Comparison of ENCODE assay signal across 22 mouse cellular contexts in the genomic region with DNA sequence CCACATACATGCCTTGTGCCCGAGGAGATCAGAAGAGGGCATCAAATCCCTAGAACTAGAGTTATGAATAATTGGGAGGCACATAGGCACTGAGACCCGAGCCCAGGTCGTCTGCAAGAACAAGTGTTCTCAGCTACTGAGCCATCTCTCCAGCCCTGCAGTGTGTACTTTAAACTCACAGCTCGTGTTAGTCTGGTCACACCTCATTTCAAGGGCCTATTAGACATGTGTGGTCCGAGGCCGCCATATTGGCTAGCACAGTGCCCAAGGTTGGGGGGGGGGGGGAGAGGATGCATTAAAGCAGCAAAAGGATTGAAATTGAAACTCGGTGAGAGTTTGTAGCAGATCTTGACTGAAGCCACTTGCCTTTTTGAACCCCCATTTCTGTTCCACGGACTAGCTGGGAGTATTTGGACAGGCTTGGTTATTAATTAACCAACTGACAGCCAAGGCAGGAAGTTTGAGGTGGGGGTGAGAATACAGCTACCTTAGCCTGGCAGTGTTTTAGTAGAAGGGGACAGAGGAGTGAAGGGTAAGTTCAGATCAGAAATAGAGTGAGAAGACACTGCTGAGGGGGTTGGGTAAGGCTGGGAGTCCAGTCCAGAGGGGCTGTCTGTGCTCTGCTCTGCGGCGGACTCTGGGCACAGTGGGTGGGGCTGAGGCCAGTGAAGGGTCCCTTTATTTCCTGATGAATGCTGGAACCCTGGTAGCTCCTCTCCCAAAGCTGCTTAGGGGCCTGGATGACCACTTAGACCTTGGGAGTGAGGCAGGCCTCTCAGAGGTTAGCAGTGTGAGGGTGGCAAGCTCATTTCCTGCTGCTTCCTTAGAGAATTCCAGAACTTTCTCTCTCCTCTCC. TPM values are rescaled to one million over a fixed set of nuclear protein-coding genes. Genes with fewer than 3 reads are reported as not detected.
A peak's percentile ranks its signal among the peaks of the same experiment; 100 is the strongest.
DNase-seq lines count a peak whose midpoint lies in the region; ATAC-seq lines count a peak whose summit lies in the region.
"Had no signal": no experiment of that assay in that cellular context is flagged by ENCODE, and none has a peak within 500 bp of the region (broad histone marks: within the 10 kb centered on the region; RNA-seq: fewer than 3 reads in every experiment).

No protein-coding gene starts in this region.

- H3K27me3 ChIP-seq in intestine, embryonic 15.5 days (replicated peaks), result no peaks in the 10 kb centered on the region
- peaks cover 17% of the 10 kb centered on the region for H3K27me3 ChIP-seq in liver, embryonic 12.5 days (replicated peaks)
- no peaks in the 10 kb centered on the region for H3K27me3 ChIP-seq in stomach, embryonic 14.5 days (ENCODE audit: control insufficient read depth, insufficient read depth, low read length)
- H3K27me3 ChIP-seq: embryonic facial prominence, embryonic 15.5 days; limb, embryonic 13.5 days; midbrain, embryonic 13.5 days; neural tube, embryonic 13.5 days had no signal

- peaks cover 5% of the 10 kb centered on the region; the same call in 1 of the 2 replicates for H3K4me1 ChIP-seq in intestine, embryonic 15.5 days (replicated peaks)
- peaks cover 28% of the 10 kb centered on the region for H3K4me1 ChIP-seq in liver, embryonic 12.5 days
- no peaks in the 10 kb centered on the region; the same call in 1 of the 2 replicates for H3K4me1 ChIP-seq in stomach, embryonic 14.5 days (ENCODE audit: control insufficient read depth, insufficient read depth, low read length)

- peak overlapping the region; percentile 34 for H3K4me2 ChIP-seq in intestine, embryonic 15.5 days (replicated peaks)
- H3K4me2 ChIP-seq in liver, embryonic 12.5 days, result peak overlapping the region; percentile 41
- no peak overlapping the region for H3K4me2 ChIP-seq in stomach, embryonic 14.5 days (replicated peaks; ENCODE audit: low read depth, low read length)
- H3K4me2 ChIP-seq: embryonic facial prominence, embryonic 15.5 days; limb, embryonic 13.5 days; midbrain, embryonic 13.5 days; neural tube, embryonic 13.5 days had no signal

- peak; percentile 77 for ATAC-seq in intestine, embryonic 15.5 days
- ATAC-seq in liver, embryonic 12.5 days, result peak; percentile 35; the same call in 1 of the 2 replicates
- 0 out of 2 replicates have a peak, but pooled peaks have one; percentile 10 for ATAC-seq in stomach, embryonic 14.5 days (ENCODE audit: insufficient number of reproducible peaks, insufficient read depth, low FRiP score, low read depth)
- ATAC-seq: forebrain, embryonic 16.5 days; hindbrain, postnatal 0 days; midbrain, embryonic 13.5 days had no signal

- peak overlapping the region; percentile 52; the same call in 1 of the 2 replicates for H3K27ac ChIP-seq in intestine, embryonic 15.5 days
- H3K27ac ChIP-seq in liver, embryonic 12.5 days, result peak overlapping the region; percentile 70
- H3K27ac ChIP-seq in stomach, embryonic 14.5 days (ENCODE audit: low read length), result peak overlapping the region; percentile 41; the same call in 1 of the 2 replicates
- H3K27ac ChIP-seq: embryonic facial prominence, embryonic 15.5 days; gastrocnemius, adult 2 months; heart, embryonic 10.5 days; hindbrain, embryonic 10.5 days; hindbrain, postnatal 0 days; limb, embryonic 13.5 days; midbrain, embryonic 13.5 days; neural tube, embryonic 13.5 days had no signal

- WGBS in intestine, embryonic 15.5 days, result 57% methylated on average over 10 of the region's 10 CpGs
- 66% methylated on average over 10 of the region's 10 CpGs for WGBS in liver, embryonic 12.5 days (ENCODE audit: insufficient replicate concordance)
- whole genome bisulfite sequencing in stomach, embryonic 14.5 days, result 58% methylated on average over 10 of the region's 10 CpGs

- peaks cover 3% of the 10 kb centered on the region; the same call in 1 of the 2 replicates for H3K9me3 ChIP-seq in intestine, embryonic 15.5 days
- peaks cover 10% of the 10 kb centered on the region; the same call in 1 of the 2 replicates for H3K9me3 ChIP-seq in liver, embryonic 12.5 days (replicated peaks)
- H3K9me3 ChIP-seq in stomach, embryonic 14.5 days (ENCODE audit: control insufficient read depth, low read depth, low read length), result 0 out of 2 replicates have a peak, but pooled peaks cover 3% of the 10 kb centered on the region
- H3K9me3 ChIP-seq: embryonic facial prominence, embryonic 15.5 days had no signal

- DNase-seq in kidney, postnatal 36 days, result peak; percentile 3 to 15
- DNase-seq in kidney, adult 8-10 months, result no peak
- DNase-seq in right cerebral cortex, postnatal 4 days, result no peak
- DNase-seq in testis, postnatal 14 days (ENCODE audit: low spot score), result no peak
- DNase-seq in adrenal gland, adult (ENCODE audit: inconsistent age in 2 of 2, low spot score in 1 of 2), result no peak
- DNase-seq: B cell, adult 2 months; cerebellum, adult 2 months; cerebellum, postnatal 36 days; gastrocnemius, adult 2 months; right cerebral cortex, adult 18-20 months had no signal

- no peak overlapping the region for H3K4me3 ChIP-seq in intestine, embryonic 15.5 days (replicated peaks)
- H3K4me3 ChIP-seq in liver, embryonic 12.5 days, result no peak overlapping the region
- H3K4me3 ChIP-seq in stomach, embryonic 14.5 days (ENCODE audit: low read depth, low read length), result no peak overlapping the region
- H3K4me3 ChIP-seq: embryonic facial prominence, embryonic 15.5 days; gastrocnemius, adult 2 months; heart, embryonic 10.5 days; hindbrain, embryonic 10.5 days; limb, embryonic 13.5 days; midbrain, embryonic 13.5 days; neural tube, embryonic 13.5 days had no signal

- H3K9ac ChIP-seq in intestine, embryonic 15.5 days, result no peak overlapping the region
- H3K9ac ChIP-seq in liver, embryonic 12.5 days, result no peak overlapping the region
- H3K9ac ChIP-seq in stomach, embryonic 14.5 days (replicated peaks; ENCODE audit: low read depth, low read length), result no peak overlapping the region
- H3K9ac ChIP-seq: embryonic facial prominence, embryonic 15.5 days; limb, embryonic 13.5 days; midbrain, embryonic 13.5 days; neural tube, embryonic 13.5 days had no signal

- H3K36me3 ChIP-seq in intestine, embryonic 15.5 days, result no peaks in the 10 kb centered on the region
- no peaks in the 10 kb centered on the region for H3K36me3 ChIP-seq in liver, embryonic 12.5 days
- H3K36me3 ChIP-seq in stomach, embryonic 14.5 days (ENCODE audit: control insufficient read depth, insufficient read depth, low read length), result no peaks in the 10 kb centered on the region
- H3K36me3 ChIP-seq: embryonic facial prominence, embryonic 15.5 days; heart, embryonic 10.5 days; hindbrain, embryonic 10.5 days; limb, embryonic 13.5 days; midbrain, embryonic 13.5 days; neural tube, embryonic 13.5 days had no signal

RNA-seq across cellular contexts. Expression of gene Drc1, which starts 5.0 kb away (rescaled TPM):
- 0.38 and 0.78 TPM in 2 replicates for polyA plus RNA-seq in intestine, embryonic 15.5 days (2015; fragmentation: Nextera tagmentation; extraction: Ambion mirVana)
- 1.6 and 1.7 TPM in 2 replicates for polyA plus RNA-seq in liver, embryonic 12.5 days (2016; fragmentation: Nextera tagmentation; extraction: Ambion mirVana)
- 0.60 and 0.64 TPM in 2 replicates for polyA plus RNA-seq in stomach, embryonic 14.5 days (2014; fragmentation: Nextera tagmentation; extraction: Ambion mirVana)
- polyA plus RNA-seq: urinary bladder, adult 2 months had no signal

RNA-seq across cellular contexts. Expression of gene Selenoi, which starts 53.8 kb away (rescaled TPM):
- 37.3 and 38.1 TPM in 2 replicates for polyA plus RNA-seq in intestine, embryonic 15.5 days (2015; fragmentation: Nextera tagmentation; extraction: Ambion mirVana)
- polyA plus RNA-seq in liver, embryonic 12.5 days (2016; fragmentation: Nextera tagmentation; extraction: Ambion mirVana), result 20.2 and 22.0 TPM in 2 replicates
- 23.9 and 24.4 TPM in 2 replicates for polyA plus RNA-seq in stomach, embryonic 14.5 days (2014; fragmentation: Nextera tagmentation; extraction: Ambion mirVana)

Comparison
In these comparisons a context has a peak if more than half of its experiments do, and no peak if none do; other contexts are left out.
1. DNase-seq: peak in kidney, postnatal 36 days (2 of 2); none in kidney, adult 8-10 months (0 of 2), right cerebral cortex, postnatal 4 days (single experiment), testis, postnatal 14 days (single experiment) and adrenal gland, adult (0 of 2).
2. ATAC-seq: peak in every context shown above with its lines; median percentile 77 in intestine, embryonic 15.5 days; 35 in liver, embryonic 12.5 days; 10 in stomach, embryonic 14.5 days.
3. Peak in every context shown above with its lines, with median percentiles within 50 percentile points of each other: H3K27ac ChIP-seq.